Mouse (Mus musculus): ENCODE measurements around the gene Cxcl14. TPM values are rescaled to one million over a fixed set of nuclear protein-coding genes. Genes with fewer than 3 reads are reported as not detected.

The Cxcl14 gene
- polyA plus RNA-seq, 1 experiment from 2014 or later, result 35.7 TPM

- Histone ChIP-seq H3K27me3 (ENCODE audit: control insufficient read depth, insufficient read depth, low read length) (no peaks in the 10 kb centered on the region), H3K9me3 (ENCODE audit: control insufficient read depth, low read length) (no peaks in the 10 kb centered on the region), H3K4me3 (ENCODE audit: low read depth, low read length) (no peak overlapping the region), H3K27ac (ENCODE audit: low read depth, low read length) (no peak overlapping the region), H3K4me1 (ENCODE audit: control insufficient read depth, insufficient read depth, low read length) (no peaks in the 10 kb centered on the region; the same call in 1 of the 2 replicates), H3K36me3 (ENCODE audit: control insufficient read depth, insufficient read depth, low read length) (no peaks in the 10 kb centered on the region), H3K9ac (ENCODE audit: low read length) (no peak overlapping the region), H3K4me2 (ENCODE audit: low read depth) (no peak overlapping the region)
- no peak for ATAC-seq (ENCODE audit: insufficient read depth, low FRiP score, low TSS enrichment)
- 69% methylated on average over 4 of the region's 4 CpGs for WGBS
- no peak for DNase-seq (ENCODE audit: low spot score)
These were observed 8.1 kb upstream of the Cxcl14 start for GRCm38 (mm10) chr13:56304453-56304852.

- Histone ChIP-seq H3K27ac (ENCODE audit: low read depth, low read length) (no peak overlapping the region), H3K4me1 (ENCODE audit: control insufficient read depth, insufficient read depth, low read length) (peaks cover 19% of the 10 kb centered on the region; the same call in 1 of the 2 replicates), H3K9me3 (ENCODE audit: control insufficient read depth, low read length) (no peaks in the 10 kb centered on the region), H3K4me3 (ENCODE audit: low read depth, low read length) (no peak overlapping the region), H3K27me3 (ENCODE audit: control insufficient read depth, insufficient read depth, low read length) (peaks cover 34% of the 10 kb centered on the region), H3K9ac (ENCODE audit: low read length) (no peak overlapping the region), H3K36me3 (ENCODE audit: control insufficient read depth, insufficient read depth, low read length) (no peaks in the 10 kb centered on the region), H3K4me2 (ENCODE audit: low read depth) (no peak overlapping the region)
- 93% methylated on average over 11 of the region's 11 CpGs for WGBS
- DNase-seq (ENCODE audit: low spot score) (no peak), ATAC-seq (ENCODE audit: insufficient read depth, low FRiP score, low TSS enrichment) (no peak)
These were observed 3.0 kb upstream of the Cxcl14 start for GRCm38 (mm10) chr13:56299336-56299735.

- H3K27me3 ChIP-seq (ENCODE audit: control insufficient read depth, insufficient read depth, low read length), result peaks cover 46% of the 10 kb centered on the region
- peaks cover 19% of the 10 kb centered on the region; the same call in 1 of the 2 replicates for H3K4me1 ChIP-seq (ENCODE audit: control insufficient read depth, insufficient read depth, low read length)
These were observed 289 bp upstream of the Cxcl14 start for GRCm38 (mm10) chr13:56296659-56297020.

GRCm38 (mm10) chr13:56295586-56295942, 787 bp downstream of the Cxcl14 start:
- peak; percentile 40 for DNase-seq (ENCODE audit: low spot score)

More at GRCm38 (mm10) chr13:56296659-56297020, 289 bp upstream of the Cxcl14 start:
- H3K27ac ChIP-seq (ENCODE audit: low read depth, low read length), result no peak overlapping the region
- H3K4me2 ChIP-seq (ENCODE audit: low read depth), result peak overlapping the region; percentile 83
- H3K36me3 ChIP-seq (ENCODE audit: control insufficient read depth, insufficient read depth, low read length), result no peaks in the 10 kb centered on the region
- ATAC-seq (ENCODE audit: insufficient read depth, low FRiP score, low TSS enrichment), result no peak
- 8% methylated on average over 8 of the region's 8 CpGs for WGBS
- H3K4me3 ChIP-seq (ENCODE audit: low read depth, low read length), result peak overlapping the region; percentile 46
- DNase-seq (ENCODE audit: low spot score), result no peak
- H3K9me3 ChIP-seq (ENCODE audit: control insufficient read depth, low read length), result no peaks in the 10 kb centered on the region
- no peak overlapping the region for H3K9ac ChIP-seq (ENCODE audit: low read length)

GRCm38 (mm10) chr13:56294908-56295307, 1.4 kb downstream of the Cxcl14 start:
- Histone ChIP-seq H3K4me3 (ENCODE audit: low read depth, low read length) (peak overlapping the region; percentile 6; the same call in 1 of the 2 replicates), H3K9me3 (ENCODE audit: control insufficient read depth, low read length) (no peaks in the 10 kb centered on the region), H3K4me1 (ENCODE audit: control insufficient read depth, insufficient read depth, low read length) (peaks cover 19% of the 10 kb centered on the region; the same call in 1 of the 2 replicates), H3K9ac (ENCODE audit: low read length) (no peak overlapping the region), H3K27ac (ENCODE audit: low read depth, low read length) (no peak overlapping the region), H3K4me2 (ENCODE audit: low read depth) (no peak overlapping the region), H3K36me3 (ENCODE audit: control insufficient read depth, insufficient read depth, low read length) (no peaks in the 10 kb centered on the region), H3K27me3 (ENCODE audit: control insufficient read depth, insufficient read depth, low read length) (peaks cover 46% of the 10 kb centered on the region)
- no peak for ATAC-seq (ENCODE audit: insufficient read depth, low FRiP score, low TSS enrichment)
- 1% methylated on average over 10 of the region's 10 CpGs for WGBS
- DNase-seq (ENCODE audit: low spot score), result no peak

More at GRCm38 (mm10) chr13:56295586-56295942, 787 bp downstream of the Cxcl14 start:
- 3% methylated on average over 13 of the region's 13 CpGs for WGBS
- Histone ChIP-seq H3K4me2 (ENCODE audit: low read depth) (peak overlapping the region; percentile 83), H3K36me3 (ENCODE audit: control insufficient read depth, insufficient read depth, low read length) (no peaks in the 10 kb centered on the region), H3K27ac (ENCODE audit: low read depth, low read length) (no peak overlapping the region), H3K27me3 (ENCODE audit: control insufficient read depth, insufficient read depth, low read length) (peaks cover 46% of the 10 kb centered on the region), H3K4me3 (ENCODE audit: low read depth, low read length) (peak overlapping the region; percentile 46), H3K9me3 (ENCODE audit: control insufficient read depth, low read length) (no peaks in the 10 kb centered on the region), H3K4me1 (ENCODE audit: control insufficient read depth, insufficient read depth, low read length) (peaks cover 19% of the 10 kb centered on the region; the same call in 1 of the 2 replicates), H3K9ac (ENCODE audit: low read length) (peak overlapping the region; percentile 60; the same call in 1 of the 2 replicates)
- ATAC-seq (ENCODE audit: insufficient read depth, low FRiP score, low TSS enrichment), result no peak

- DNase-seq (ENCODE audit: low spot score) (no peak), ATAC-seq (ENCODE audit: insufficient read depth, low FRiP score, low TSS enrichment) (no peak)
- H3K4me3 ChIP-seq (ENCODE audit: low read depth, low read length), result no peak overlapping the region
- H3K36me3 ChIP-seq (ENCODE audit: control insufficient read depth, insufficient read depth, low read length), result no peaks in the 10 kb centered on the region
- H3K9me3 ChIP-seq (ENCODE audit: control insufficient read depth, low read length), result no peaks in the 10 kb centered on the region
- peaks cover 3% of the 10 kb centered on the region; the same call in 1 of the 2 replicates for H3K4me1 ChIP-seq (ENCODE audit: control insufficient read depth, insufficient read depth, low read length)
- H3K4me2 ChIP-seq (ENCODE audit: low read depth), result no peak overlapping the region
- no peak overlapping the region for H3K9ac ChIP-seq (ENCODE audit: low read length)
- no peak overlapping the region for H3K27ac ChIP-seq (ENCODE audit: low read depth, low read length)
- H3K27me3 ChIP-seq (ENCODE audit: control insufficient read depth, insufficient read depth, low read length), result peaks cover 20% of the 10 kb centered on the region
- 79% methylated on average over 6 of the region's 6 CpGs for WGBS
These were observed 6.4 kb downstream of the Cxcl14 start for GRCm38 (mm10) chr13:56289998-56290397.

GRCm38 (mm10) chr13:56289261-56289660, 7.1 kb downstream of the Cxcl14 start:
- no peak overlapping the region for H3K4me3 ChIP-seq (ENCODE audit: low read depth, low read length)
- H3K4me2 ChIP-seq (ENCODE audit: low read depth), result no peak overlapping the region
- 68% methylated on average over 11 of the region's 11 CpGs for WGBS
- H3K36me3 ChIP-seq (ENCODE audit: control insufficient read depth, insufficient read depth, low read length), result no peaks in the 10 kb centered on the region
- DNase-seq (ENCODE audit: low spot score), result no peak
- H3K27ac ChIP-seq (ENCODE audit: low read depth, low read length), result no peak overlapping the region
- no peak for ATAC-seq (ENCODE audit: insufficient read depth, low FRiP score, low TSS enrichment)
- H3K9me3 ChIP-seq (ENCODE audit: control insufficient read depth, low read length), result no peaks in the 10 kb centered on the region
- H3K27me3 ChIP-seq (ENCODE audit: control insufficient read depth, insufficient read depth, low read length), result peaks cover 13% of the 10 kb centered on the region
- no peak overlapping the region for H3K9ac ChIP-seq (ENCODE audit: low read length)
- no peaks in the 10 kb centered on the region for H3K4me1 ChIP-seq (ENCODE audit: control insufficient read depth, insufficient read depth, low read length)

GRCm38 (mm10) chr13:56288601-56289000, 7.8 kb downstream of the Cxcl14 start:
- DNase-seq (ENCODE audit: low spot score) (no peak), ATAC-seq (ENCODE audit: insufficient read depth, low FRiP score, low TSS enrichment) (no peak)
- no peak overlapping the region for H3K27ac ChIP-seq (ENCODE audit: low read depth, low read length)
- no peaks in the 10 kb centered on the region for H3K36me3 ChIP-seq (ENCODE audit: control insufficient read depth, insufficient read depth, low read length)
- H3K27me3 ChIP-seq (ENCODE audit: control insufficient read depth, insufficient read depth, low read length), result peaks cover 7% of the 10 kb centered on the region; the same call in 1 of the 2 replicates
- no peak overlapping the region for H3K4me3 ChIP-seq (ENCODE audit: low read depth, low read length)
- H3K9me3 ChIP-seq (ENCODE audit: control insufficient read depth, low read length), result no peaks in the 10 kb centered on the region
- 39% methylated on average over 4 of the region's 4 CpGs for WGBS
- H3K9ac ChIP-seq (ENCODE audit: low read length), result no peak overlapping the region
- H3K4me2 ChIP-seq (ENCODE audit: low read depth), result no peak overlapping the region
- no peaks in the 10 kb centered on the region for H3K4me1 ChIP-seq (ENCODE audit: control insufficient read depth, insufficient read depth, low read length)

GRCm38 (mm10) chr13:56287091-56287490, 9.3 kb downstream of the Cxcl14 start:
- H3K36me3 ChIP-seq (ENCODE audit: control insufficient read depth, insufficient read depth, low read length), result no peaks in the 10 kb centered on the region
- no peak for DNase-seq (ENCODE audit: low spot score)
- ATAC-seq (ENCODE audit: insufficient read depth, low FRiP score, low TSS enrichment), result no peak
- 0 out of 2 replicates have a peak, but pooled peaks cover 2% of the 10 kb centered on the region for H3K27me3 ChIP-seq (ENCODE audit: control insufficient read depth, insufficient read depth, low read length)
- H3K9ac ChIP-seq (ENCODE audit: low read length), result no peak overlapping the region
- no peak overlapping the region for H3K4me3 ChIP-seq (ENCODE audit: low read depth, low read length)
- H3K27ac ChIP-seq (ENCODE audit: low read depth, low read length), result no peak overlapping the region
- 88% methylated on average over 9 of the region's 9 CpGs for WGBS
- H3K4me2 ChIP-seq (ENCODE audit: low read depth), result no peak overlapping the region
- no peaks in the 10 kb centered on the region for H3K4me1 ChIP-seq (ENCODE audit: control insufficient read depth, insufficient read depth, low read length)
- no peaks in the 10 kb centered on the region for H3K9me3 ChIP-seq (ENCODE audit: control insufficient read depth, low read length)

Measured in neural tube, embryonic 11.5 days (tissue).